Mouse (Mus musculus): Measurements from ENCODE around the gene Nmnat2. TPM values are rescaled to one million over a fixed set of nuclear protein-coding genes. Genes with fewer than 3 reads are reported as not detected.
"Not testable (repeated sequence)": the region's sequence is repeated elsewhere in the genome, so short reads cannot be mapped to it uniquely, and the experiment has no call there.

Nmnat2 gene
- total RNA-seq, 2 experiments from 2014 or later: 0.93 to 1.2 TPM

DNA sequence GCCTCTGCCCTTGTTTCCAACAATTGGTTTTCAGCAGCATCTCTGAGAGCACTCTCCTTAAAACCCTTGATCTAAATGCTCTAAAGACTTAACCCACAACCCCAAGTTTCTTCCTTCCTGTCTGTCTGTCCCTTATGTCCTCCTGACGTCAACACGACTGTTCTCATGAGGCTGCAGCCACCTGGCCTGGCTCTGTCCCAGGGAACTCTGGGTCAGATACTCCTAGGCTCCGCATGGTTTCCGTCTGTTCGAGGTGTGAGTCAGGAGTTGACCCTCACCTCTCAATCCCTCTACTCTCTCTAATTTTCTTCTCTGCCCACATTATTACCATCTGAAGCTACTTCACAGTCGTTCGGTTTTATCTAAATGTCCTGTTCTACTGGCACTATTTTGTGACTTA, 103.5 kb downstream of the Nmnat2 start:
- DNase-seq: no peak

DNA sequence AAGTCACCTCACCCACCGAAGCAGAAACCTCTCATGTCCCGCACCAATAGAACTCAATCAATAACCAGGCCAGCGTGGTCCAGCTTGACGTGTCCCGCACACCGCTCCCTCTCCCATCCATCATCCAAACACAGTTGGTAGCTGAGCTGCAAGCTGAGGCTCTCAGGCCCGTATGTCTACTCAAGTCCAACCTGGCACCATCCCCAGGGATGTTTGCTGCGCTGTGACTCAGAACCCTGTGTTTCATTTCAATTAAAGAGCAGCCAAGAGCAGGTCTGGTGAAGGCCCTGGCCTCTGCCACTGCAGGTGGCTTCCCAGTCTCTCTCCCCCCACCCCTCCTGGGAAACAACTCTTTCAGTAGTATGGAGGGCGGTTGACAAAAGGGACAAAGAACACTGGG, 104.8 kb downstream of the Nmnat2 start:
- DNase-seq: no peak

DNA sequence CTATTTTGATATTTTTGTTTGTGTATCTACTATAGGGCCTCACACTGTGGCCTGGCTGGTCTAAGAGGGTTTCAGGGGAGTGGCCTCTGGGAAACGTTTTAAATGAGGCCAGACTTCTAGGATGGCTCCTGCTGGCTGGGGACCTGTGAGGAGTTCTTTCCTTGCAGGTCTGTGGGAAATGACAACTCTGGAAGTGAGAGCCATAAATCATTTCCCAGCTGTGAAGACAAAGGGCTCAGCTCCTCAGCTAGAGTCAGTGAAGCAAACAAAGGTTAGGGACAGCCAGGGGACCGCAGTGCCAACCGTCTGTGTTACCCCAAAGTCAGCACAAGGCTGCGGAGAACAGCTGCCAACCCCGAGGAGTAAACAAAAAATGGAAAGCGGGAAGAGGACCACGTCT, 107.8 kb downstream of the Nmnat2 start:
- DNase-seq: no peak

DNA sequence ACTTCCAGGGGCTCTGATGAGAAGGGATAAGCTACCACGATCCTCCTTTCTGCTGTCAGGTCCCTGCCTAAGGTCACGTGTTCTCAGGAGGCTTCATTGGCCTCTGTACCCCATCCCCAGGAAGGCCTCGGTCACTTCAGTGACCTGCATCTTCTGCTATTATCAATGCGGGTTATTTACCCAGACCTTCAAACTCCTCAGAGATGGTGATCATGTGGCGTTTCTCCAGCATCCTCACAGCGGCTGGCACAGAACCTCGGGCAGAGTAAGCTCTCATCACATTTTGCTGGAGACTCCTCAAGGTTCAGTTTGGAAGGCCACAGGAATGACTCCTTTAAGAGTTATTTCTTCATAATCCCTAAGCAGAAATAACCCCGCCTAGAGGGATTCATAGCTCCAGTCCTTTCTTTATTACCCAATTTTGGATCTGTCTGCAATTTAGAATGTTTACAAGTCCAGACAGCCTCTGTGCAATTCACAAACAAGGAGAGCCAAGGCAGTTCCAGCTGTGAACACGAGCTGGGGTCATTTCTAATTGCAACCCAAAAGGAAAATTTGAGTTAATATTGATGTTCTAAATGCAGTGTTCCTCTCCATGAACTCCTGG, 110.1 kb downstream of the Nmnat2 start:
- DNase-seq: no peak

DNA sequence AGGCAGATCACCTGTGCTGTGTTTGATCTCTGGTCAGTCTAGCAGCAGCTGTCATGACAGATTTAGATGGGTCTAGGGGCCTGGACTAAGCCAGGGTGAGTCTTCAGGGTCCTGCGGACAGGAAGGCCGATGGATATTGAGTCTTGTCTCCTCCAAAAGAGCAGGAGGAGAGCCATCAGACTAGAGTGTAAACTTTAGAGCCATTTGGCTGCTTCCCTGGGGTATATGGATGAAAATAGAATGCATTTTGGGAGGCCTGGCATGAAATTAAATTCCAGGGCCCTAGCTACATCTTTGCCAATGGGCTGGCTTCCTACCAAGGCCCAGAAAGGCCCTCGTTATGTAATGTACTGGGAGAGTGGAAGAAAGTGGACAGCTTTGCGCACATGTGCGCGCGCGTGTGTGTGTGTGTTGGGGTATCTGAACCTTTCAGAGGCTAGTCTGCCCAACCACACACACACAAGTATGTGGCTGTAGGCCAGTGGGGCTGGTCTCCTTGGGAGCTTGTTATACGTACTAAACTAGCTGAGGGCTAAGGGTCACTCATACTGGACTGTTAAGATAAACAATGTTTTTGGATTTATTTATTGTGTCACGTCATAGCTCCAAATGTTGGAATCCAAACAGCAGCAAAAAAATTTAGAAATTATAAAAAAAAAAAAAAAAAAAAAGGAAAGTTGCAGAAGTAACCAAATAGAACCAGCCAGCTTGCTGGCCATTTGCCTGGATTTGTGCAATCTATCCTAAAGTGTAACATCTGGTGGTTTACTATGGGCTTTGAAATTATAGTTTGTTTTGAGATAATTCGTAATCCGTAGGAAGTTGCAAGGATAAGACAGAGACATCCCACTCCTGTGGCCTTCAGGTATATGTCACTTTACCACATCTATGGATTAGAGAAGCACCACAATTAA, 110.9 kb downstream of the Nmnat2 start:
- DNase-seq: peak; percentile 37 to 56

DNA sequence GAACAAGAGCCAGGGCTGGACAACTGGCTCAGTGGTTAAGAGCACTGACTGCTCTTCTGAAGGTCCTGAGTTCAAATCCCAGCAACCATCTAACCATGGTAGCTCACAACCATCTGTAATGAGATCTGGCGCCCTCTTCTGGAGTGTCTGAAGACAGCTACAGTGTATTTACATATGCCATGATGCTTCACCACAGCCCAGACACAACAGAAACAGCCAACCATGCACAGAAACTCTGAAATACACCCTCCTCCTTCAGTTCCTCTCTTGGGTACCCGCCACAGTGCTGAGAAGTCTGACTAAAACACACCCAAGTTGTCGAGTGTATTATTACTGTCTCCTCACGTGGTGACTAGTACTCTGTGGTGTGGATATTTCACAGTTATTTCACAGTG, 111.6 kb downstream of the Nmnat2 start:
- DNase-seq: no peak

DNA sequence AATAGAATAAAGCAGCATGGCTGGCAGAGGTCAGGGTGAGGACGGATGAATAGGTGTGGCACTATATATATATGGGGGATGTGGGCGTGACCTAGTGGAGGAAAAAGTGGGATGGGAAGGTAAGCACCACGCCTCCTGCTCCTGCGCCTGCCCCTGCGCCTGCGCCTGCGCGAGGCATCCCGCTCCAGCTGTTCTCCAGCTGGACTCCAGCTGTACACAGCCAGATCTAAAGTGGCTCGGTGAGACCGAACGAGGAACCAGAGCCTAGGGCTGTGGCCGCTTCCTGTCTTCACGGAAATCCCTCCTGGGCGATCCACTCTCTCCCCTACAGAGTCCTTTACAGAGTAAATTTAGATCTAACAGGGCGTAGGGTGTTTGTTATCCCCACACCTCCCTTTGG, 116.8 kb downstream of the Nmnat2 start:
- DNase-seq: no peak

DNA sequence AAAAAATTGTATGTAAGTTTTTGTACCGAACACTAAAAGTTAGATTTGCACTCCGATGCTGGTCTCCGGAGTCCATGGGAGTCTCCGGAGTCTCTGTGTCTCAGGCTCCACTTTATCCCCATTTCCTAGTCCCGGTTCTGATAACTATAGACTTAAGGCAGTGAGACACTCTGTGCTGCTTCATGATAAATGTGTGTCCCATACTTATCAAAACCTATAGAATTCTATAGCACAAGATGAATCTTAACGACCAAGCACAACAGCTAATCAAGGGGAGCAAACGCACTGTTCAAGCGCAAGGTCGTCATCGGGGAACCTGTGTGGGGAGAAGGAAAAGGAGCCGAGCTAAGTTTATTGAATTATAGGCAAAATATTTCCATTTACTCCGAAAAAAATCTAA, 117.2 kb downstream of the Nmnat2 start:
- no peak for DNase-seq

DNA sequence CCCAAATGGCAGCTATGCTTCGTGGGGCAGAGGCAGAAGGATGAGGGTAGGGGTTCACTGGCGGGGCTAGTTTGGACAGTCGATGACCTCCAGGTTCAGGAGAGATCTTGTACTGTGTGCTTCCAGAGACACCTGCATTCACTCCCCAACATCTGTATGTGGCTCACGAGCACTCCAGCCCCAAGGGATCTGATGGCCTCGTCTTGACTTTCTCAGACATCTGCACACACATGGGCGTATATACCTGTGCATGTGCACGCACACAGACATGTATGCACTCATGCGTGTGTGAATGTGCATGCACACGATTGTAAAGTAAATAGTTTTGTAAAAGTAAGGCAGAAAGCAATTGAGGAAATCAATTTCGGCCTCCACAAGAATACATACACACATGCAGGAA, 117.9 kb downstream of the Nmnat2 start:
- DNase-seq: no peak

DNA sequence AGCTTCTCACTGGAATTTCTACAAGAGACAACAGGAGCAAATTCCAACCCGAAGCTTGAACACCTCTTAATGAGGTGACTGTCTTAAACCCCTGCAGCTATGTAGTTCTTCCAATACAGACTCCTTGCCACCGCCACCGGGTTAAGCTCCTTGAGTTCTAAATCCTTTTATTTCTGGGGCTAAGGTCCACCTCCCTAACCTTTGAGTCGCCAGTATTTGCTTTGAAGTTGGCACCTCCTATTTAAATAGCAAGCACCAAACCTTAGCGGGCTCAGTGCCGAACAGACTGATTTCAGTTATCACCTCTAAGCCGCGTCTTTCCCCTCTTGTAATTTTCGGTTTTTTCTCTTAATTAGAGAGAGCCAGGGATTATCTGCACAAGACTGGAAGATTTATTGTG, 118.6 kb downstream of the Nmnat2 start:
- no peak for DNase-seq

DNA sequence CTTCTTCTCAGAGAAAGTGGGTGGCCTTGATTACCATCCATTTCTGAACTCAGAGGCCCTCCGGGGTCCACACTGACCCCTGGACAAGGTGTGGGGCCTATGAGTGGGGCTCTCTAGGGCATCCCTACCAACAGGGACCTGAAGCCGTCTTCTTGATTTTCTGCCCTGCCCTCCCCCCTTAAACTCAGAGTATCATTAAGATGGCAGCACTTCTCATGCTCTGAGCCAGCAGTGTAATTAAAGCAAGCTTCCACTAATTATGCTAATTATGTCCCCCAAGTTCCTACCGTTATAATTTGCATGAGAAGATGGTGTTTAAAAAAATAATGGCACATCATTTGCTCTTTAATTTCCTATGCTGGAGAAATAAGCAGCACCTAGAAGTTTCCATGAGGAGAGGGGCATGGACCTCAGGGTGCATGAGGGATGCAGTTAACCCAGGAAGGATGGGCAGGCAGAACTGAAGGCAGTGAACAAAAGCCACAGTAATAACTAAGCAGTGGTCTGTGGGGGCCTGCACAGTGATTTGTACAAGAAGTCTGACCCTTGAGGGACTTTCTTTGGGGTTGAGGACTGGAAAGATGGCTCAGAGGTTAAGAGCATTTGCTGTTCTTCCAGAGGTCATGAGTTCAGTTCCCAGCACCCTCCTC, 120.4 kb downstream of the Nmnat2 start:
- no peak for DNase-seq

DNA sequence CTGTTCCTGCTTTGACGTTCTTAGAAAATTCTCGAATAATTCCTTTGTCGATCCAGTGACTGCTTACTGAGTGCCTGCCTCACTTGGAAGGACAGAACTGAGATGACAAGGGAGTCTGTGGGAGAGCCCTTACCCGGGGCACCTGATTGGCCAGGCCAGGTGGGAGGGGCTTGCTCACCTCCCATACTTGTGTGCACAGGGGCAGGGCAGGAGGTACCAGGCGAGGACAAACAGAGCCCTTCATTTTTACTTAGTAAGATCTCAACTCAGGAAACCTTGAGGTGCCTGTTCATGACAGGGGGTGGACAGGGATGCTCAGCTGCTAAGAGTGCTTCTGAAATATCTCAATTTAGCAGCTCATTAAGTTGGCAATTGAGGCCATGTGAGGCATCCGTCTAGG, 121.2 kb downstream of the Nmnat2 start:
- DNase-seq: no peak

DNA sequence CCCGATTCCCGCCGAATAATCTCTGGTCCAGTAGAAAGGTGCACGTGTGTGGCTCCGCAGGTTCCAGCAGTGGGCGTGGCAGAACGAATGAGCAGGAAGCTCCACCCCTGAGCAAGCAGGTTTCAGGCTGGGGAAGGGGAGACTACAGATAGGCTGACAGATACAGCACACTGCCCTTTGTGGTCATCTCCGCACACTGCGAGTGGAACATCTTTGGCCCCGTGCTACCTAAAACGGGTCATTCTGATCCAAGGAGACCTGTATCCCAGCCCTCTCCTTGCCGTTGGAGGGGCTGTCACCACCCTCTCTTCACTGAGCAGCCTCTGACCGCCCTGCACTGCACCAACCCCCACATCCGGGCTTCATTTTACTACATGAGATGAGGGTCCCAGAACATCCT, 128.4 kb downstream of the Nmnat2 start:
- not testable (repeated sequence) for DNase-seq

DNA sequence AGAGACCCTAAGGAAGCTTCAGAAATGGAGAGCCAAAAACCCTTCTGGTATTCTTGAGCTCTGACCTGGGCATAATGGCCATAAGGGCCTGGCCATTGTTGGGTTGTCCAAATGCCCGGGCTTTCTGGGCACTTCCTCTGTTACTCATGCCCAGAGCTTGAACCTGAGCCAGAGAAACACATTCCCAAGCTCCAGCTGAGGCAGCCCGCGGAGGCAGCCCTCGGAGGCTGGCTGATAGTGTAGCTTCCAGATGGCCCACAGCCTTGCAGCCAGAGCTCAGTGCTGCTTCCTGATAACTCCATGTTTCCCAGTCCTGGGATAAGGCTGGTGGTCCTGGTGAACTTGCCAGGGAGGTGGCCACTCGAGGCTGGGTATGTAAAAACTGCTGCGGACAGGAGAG, 129.4 kb downstream of the Nmnat2 start:
- DNase-seq: no peak

DNA sequence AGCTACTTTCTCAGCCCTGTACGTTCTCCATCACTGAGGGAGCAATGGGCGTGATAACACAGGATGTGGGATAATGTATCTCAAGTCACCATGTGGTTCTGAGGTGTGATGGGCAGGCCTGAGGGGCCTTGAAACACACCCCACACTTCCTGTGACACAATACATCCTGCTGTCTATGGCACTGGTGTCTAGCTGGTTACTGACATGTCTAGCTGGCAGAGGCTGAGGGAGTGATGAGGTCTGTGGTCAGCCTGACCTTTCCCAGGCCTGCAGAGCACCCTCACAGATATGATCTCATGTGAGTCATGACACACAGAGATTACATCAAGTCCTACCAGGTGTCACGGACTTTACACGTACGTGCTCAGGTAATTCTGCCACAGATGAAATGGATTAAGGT, 130.4 kb downstream of the Nmnat2 start:
- no peak for DNase-seq

DNA sequence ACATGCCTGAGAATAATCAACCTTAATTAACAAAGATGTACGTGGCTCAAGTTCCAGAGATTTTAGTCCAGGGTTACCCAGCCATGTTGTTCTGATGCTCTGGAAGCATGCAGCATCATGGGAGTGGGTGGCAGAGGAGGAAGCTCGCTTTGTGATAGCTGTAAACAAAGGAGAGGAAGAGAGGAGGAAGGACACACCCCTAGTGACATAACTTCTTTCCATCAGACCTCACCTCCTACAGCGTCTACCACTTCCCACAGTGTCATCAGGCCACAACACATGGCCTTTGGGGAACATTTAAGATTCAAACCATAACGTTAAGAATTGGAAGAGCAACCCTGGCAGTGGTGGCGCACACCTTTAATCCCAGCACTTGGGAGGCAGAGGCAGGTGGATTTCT, 133.0 kb downstream of the Nmnat2 start:
- DNase-seq: no peak

DNA sequence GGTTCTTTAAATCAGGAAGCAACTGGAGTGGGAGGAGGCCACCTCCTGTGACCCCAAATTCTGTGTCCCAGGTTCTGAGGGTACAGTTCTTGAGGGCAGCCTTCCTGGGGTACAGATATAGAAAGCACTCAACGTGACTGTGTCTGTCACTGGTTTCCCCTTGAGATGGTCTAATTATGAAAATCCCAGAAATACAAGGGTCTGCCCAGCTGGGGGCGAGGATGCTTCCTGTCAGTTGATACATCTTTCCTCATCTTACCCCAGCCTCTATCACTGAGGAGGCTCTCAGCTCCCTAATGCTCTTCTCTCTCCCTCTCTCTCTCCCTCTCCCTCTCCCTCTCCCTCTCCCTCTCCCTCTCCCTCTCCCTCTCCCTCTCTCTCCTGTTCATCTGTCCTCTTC, 135.3 kb downstream of the Nmnat2 start:
- no peak for DNase-seq

DNA sequence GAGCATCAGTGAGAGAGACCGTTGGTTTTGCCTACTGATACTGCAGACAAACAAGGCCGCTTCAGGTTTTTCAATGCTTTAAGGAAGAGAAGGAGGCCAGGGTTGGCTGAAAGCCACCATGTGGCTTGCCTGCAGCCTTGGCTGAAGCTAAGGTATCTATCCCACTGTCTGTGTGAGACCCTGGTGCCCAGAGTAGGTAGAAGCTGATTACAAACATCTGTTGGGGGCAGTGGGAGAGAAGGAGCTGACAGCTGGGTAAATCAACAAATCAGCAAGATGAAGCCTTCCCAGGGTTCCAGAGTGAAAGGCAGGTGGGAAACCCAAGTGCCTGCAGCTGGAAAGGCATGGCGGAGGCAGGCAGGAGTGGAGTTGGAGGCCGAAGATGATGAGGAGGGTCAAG, 136.0 kb downstream of the Nmnat2 start:
- DNase-seq: no peak

DNA sequence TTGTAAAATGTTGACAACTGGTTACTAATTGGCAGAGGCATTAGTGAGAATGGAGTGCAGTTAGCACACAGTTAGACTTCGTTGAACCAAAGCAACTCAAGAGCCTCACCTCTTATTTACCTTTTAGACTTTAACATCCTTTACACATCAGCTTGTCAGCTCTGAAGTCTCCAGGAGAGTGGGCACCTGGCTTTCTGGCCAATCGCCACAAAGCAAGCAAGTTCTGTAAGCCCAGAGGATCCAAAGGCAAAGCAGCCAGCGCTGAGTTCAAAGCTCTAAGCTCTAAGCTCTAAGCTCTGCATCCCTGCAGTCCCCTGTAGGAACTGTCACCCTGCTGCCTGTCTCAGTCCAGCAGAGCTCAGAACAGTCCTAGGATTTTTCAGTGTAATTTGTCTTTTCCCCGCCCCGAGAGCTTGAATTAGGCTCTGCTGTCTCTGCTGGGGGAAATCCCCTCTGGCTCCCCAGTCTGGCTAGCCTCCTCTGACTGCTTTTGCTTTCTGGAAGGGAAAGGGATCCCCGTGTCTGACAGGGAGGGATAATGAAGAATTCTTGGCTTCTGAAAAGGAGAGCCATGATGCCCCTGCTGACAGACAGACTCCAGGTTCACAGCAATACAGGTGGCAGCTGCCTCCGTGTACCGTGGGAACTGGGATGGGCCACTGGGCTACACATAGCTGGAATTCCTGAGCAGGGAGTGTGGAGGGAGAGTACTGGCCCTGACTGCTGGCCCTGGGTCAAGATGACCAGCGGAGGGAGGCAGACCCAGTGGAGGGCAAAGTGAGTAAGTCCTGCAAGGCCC, 136.8 kb downstream of the Nmnat2 start:
- no peak for DNase-seq

DNA sequence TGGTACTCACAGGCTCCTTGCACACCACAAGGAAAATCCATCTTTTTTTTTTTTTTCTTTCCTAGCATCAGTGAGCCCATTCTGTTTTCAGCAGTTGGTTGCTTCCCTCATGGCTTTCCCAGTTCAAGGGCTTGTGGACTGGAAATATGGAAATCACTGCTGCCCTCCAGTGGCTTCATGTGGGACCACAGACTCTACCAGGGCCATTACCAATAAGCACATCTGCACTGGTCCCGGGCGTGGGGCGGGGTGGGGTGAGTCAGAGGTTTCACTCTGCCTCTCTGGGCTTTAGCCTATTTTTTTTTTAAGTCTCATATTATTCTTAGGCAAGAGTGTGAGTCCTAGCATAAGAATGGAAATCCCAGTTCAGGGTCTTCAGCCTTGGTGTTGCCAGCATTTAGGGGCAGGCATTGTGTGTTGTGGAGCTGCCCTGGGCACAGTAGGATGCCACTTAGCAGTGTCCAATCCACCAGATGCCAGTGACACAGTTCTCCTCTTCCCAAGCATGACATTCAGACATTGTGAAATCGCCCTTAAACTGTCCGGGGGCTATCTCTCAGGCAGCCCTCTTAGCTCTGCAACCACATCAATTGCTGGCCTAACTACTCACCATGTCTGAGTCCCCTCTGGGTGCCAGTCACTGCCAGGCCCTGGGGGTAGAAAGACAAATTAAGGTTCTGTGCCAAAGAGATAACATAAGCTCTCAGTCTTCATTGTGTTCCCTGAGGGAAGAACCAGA, 137.6 kb downstream of the Nmnat2 start:
- DNase-seq: peak; percentile 68 to 80

DNA sequence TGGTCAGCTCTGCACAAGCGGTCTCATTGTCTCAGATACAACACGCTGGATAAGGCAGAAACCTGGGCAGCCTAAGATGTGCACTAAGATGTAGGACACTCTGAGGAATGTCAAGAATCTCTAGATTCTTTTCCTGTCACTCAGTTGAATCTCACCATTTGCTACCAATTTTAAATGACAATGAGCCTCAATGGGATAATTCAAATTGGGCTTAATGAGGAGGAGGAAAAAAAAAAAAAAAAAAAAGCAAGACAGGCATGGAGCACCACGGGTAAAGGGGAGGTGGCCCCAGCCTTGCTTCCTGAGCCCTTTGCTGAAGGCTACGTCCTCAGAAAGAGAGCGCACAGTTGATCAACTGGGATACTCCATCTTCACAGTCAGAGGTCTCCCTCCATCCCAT, 138.4 kb downstream of the Nmnat2 start:
- no peak for DNase-seq

DNA sequence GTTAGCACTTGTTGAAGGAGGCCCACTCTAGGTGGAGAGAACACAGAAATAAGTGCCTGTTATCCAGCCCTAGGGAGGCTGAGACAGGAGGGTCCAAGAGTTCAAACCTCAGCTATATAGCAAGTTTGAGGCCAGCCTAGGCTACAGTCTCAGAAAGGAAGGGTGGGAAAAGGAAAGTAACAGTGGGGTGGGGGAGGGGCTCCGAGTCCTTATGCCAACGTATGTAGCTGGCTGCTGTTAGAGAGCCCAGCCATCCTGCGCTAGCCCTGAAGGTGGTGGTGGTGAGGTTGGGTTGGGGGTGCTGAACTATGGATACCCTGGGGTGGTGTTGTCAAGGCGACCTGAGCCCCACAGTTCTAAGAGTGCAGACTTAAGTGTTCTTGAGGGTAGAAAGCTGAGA, 138.8 kb downstream of the Nmnat2 start:
- no peak for DNase-seq

Data from adrenal gland, postnatal 36 days (tissue).